Mouse (Mus musculus): ENCODE measurements around the gene Olfr1493-ps1.

Gene Olfr1493-ps1

GRCm38 (mm10) chr19:13722978-13723377 is at the start of gene Olfr1493-ps1:
Gene Olfr1493-ps1, plus strand, starts transcription at chr19:13723278.
- DNase-seq (ENCODE audit: low spot score in 2 of 2) = no peak

GRCm38 (mm10) chr19:13696968-13697367 is 26.1 kb upstream of the Olfr1493-ps1 start, which contains the start of gene Olfr1491:
Gene Olfr1491, plus strand, starts transcription at chr19:13697268.
- no peak for DNase-seq (ENCODE audit: low spot score in 2 of 2)

GRCm38 (mm10) chr19:13739428-13739827 is 16.4 kb downstream of the Olfr1493-ps1 start, which contains the start of gene Olfr1494:
Gene Olfr1494, plus strand, starts transcription at chr19:13739728.
- DNase-seq (ENCODE audit: low spot score in 2 of 2) = no peak

- no peak for DNase-seq (ENCODE audit: low spot score in 2 of 2)
These were observed 26.3 kb downstream of the Olfr1493-ps1 start for GRCm38 (mm10) chr19:13749366-13749765.

GRCm38 (mm10) chr19:13764306-13764705 is 41.2 kb downstream of the Olfr1493-ps1 start, which contains the start of gene Olfr1495:
Gene Olfr1495, plus strand, starts transcription at chr19:13764606.
- no peak for DNase-seq (ENCODE audit: low spot score in 2 of 2)

GRCm38 (mm10) chr19:13768565-13769276 is 45.6 kb downstream of the Olfr1493-ps1 start:
- DNase-seq (ENCODE audit: low spot score in 2 of 2) = no peak

- no peak for DNase-seq (ENCODE audit: low spot score in 2 of 2)
These were observed 54.5 kb downstream of the Olfr1493-ps1 start, which contains the start of gene Olfr1496 for GRCm38 (mm10) chr19:13777578-13777977. Gene Olfr1496, plus strand, starts transcription at chr19:13777878.

Measured in spleen, postnatal 36 days (tissue).